Mouse (Mus musculus) left cerebral cortex, postnatal 25 days (tissue): ENCODE data around the gene Bank1. TPM values are rescaled to one million over a fixed set of nuclear protein-coding genes. Genes with fewer than 3 reads are reported as not detected.

Experiments used
- DNase-seq, 2 experiments: peaks; one replicate each; pipeline ENCODE4 v3.0.0; 2022; ENCODE audit warnings: low spot score in 2 of 2, mixed read lengths in 1 of 2
- intact Hi-C: fragments of 180-260 bp; cut with DNase I; formaldehyde crosslinking; loops from one replicate; pipeline ENCODE4 v1.15.1; 2025
- total RNA-seq, 2 experiments: library from RNA; stranded (reverse); gene quantifications; 2 replicates each; pipeline ENCODE4 v1.2.3; 2021

Gene Bank1
- total RNA-seq, 2 experiments from 2014 or later, result 1.2 to 1.3 TPM

- DNase-seq, result peak in 1 of 2 experiments; percentile 56
- intact Hi-C loops, result loop anchor here (2.0 to 10.0 kb wide), 2 partner anchors 67 to 125 kb away; no protein-coding TSS in a partner anchor
These were observed 285.8 kb downstream of the Bank1 start for GRCm38 (mm10) chr3:136040041-136040440.

- intact Hi-C loops, result loop anchor here (2.0 to 5.0 kb wide), 3 partner anchors 31 to 628 kb away; no protein-coding TSS in a partner anchor
- DNase-seq, result peak in 1 of 2 experiments; percentile 69
These were observed 286.4 kb downstream of the Bank1 start for GRCm38 (mm10) chr3:136039446-136039845.

GRCm38 (mm10) chr3:136037254-136037653 lies 288.6 kb downstream of the Bank1 start:
- intact Hi-C loops, result loop anchor here (5.0 kb wide), 2 partner anchors 110 to 630 kb away; no protein-coding TSS in a partner anchor

GRCm38 (mm10) chr3:136035784-136036183 lies 290.1 kb downstream of the Bank1 start:
- intact Hi-C loops, result loop anchor here (5.0 kb wide), 2 partner anchors 108 to 632 kb away; no protein-coding TSS in a partner anchor
- no peak for DNase-seq

More at GRCm38 (mm10) chr3:136037254-136037653, 288.6 kb downstream of the Bank1 start:
- no peak for DNase-seq

GRCm38 (mm10) chr3:136024876-136025275 lies 301.0 kb downstream of the Bank1 start:
- no peak for DNase-seq
- intact Hi-C loops, result no loop called here

- intact Hi-C loops, result no loop called here
- no peak for DNase-seq
These were observed 308.3 kb downstream of the Bank1 start for GRCm38 (mm10) chr3:136017517-136017916.

GRCm38 (mm10) chr3:136010616-136011015 lies 315.2 kb downstream of the Bank1 start:
- DNase-seq, result no peak

GRCm38 (mm10) chr3:136007846-136008245 lies 318.0 kb downstream of the Bank1 start:
- intact Hi-C loops, result loop anchor here (2.0 to 5.0 kb wide), 2 partner anchors 31 to 36 kb away; no protein-coding TSS in a partner anchor
- peak; percentile 80 to 93 for DNase-seq

More at GRCm38 (mm10) chr3:136010616-136011015, 315.2 kb downstream of the Bank1 start:
- intact Hi-C loops, result no loop called here

GRCm38 (mm10) chr3:136007081-136007828 lies 318.6 kb downstream of the Bank1 start:
- DNase-seq, result no peak
- intact Hi-C loops, result loop anchor here (5.0 kb wide), 1 partner anchor 35 kb away; no protein-coding TSS in a partner anchor
